8 mouse cellular contexts compared by ENCODE assay signal in the genomic region with DNA sequence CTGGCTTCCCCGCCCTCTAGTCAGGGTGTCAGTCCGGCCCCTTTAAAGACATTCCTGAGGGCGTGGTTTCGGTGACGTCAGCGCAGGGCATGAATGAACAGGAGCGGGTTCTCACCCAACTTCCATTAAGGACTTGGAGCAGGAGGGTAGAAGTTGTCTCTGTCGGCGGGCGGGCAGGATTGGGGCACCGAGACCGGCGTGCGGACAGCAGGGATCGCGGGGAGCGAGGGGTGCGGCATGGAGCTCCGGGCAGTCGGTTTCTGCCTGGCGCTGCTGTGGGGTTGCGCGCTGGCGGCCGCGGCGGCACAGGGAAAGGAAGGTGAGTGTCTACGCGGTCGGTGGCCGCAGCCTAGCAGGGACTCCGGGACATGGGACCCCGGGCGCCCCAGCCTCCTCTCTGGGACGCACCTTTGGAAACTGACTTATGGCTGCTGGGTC. TPM values are rescaled to one million over a fixed set of nuclear protein-coding genes. Genes with fewer than 3 reads are reported as not detected.
DNase-seq lines count a peak whose midpoint lies in the region; ATAC-seq and TF ChIP-seq lines count a peak whose summit lies in the region.

TSS of gene Epha2 (plus strand) at position 125 of the 438 bp plus-strand sequence.

- peak; percentile 84 for TF ChIP-seq POLR2A in kidney, adult 2 months (IDR thresholded peaks at IDR 0.05; ENCODE audit: low read depth, low read length)

- H3K4me1 ChIP-seq in kidney, adult 2 months (ENCODE audit: control insufficient read depth, insufficient read depth, low read length): no peaks in the 10 kb centered on the region
- H3K4me1 ChIP-seq in limb, embryonic 10.5 days: peaks cover 82% of the 10 kb centered on the region
- peaks cover 28% of the 10 kb centered on the region for H3K4me1 ChIP-seq in midbrain, embryonic 12.5 days

- peak; percentile 43 for DNase-seq in cerebellum, adult 11 months
- DNase-seq in embryo, embryonic 9.5 days (ENCODE audit: extremely low spot score): peak; percentile 87
- peak; percentile 94 to 98 for DNase-seq in heart, adult 18-20 months
- peak; percentile 96 for DNase-seq in kidney, adult 2 months
- DNase-seq in limb, embryonic 10.5 days (ENCODE audit: low spot score): peak; percentile 89
- DNase-seq in spleen, postnatal 14 days (ENCODE audit: low spot score in 2 of 2): peak; percentile 31 to 41

- no peaks in the 10 kb centered on the region for H3K9me3 ChIP-seq in limb, embryonic 10.5 days (replicated peaks)
- no peaks in the 10 kb centered on the region for H3K9me3 ChIP-seq in midbrain, embryonic 12.5 days

- peak within 1 kb of the TSS; percentile 73 for H3K9ac ChIP-seq in midbrain, embryonic 12.5 days (replicated peaks)

- peak within 1 kb of the TSS; percentile 95 for H3K4me2 ChIP-seq in midbrain, embryonic 12.5 days (replicated peaks)

- H3K4me3 ChIP-seq in kidney, adult 2 months (ENCODE audit: insufficient read depth, low read depth, low read length): peak within 1 kb of the TSS; percentile 90
- H3K4me3 ChIP-seq in limb, embryonic 10.5 days: peak within 1 kb of the TSS; percentile 75
- peak within 1 kb of the TSS; percentile 67 for H3K4me3 ChIP-seq in midbrain, embryonic 12.5 days

- H3K27me3 ChIP-seq in kidney, adult 2 months (replicated peaks; ENCODE audit: control insufficient read depth, insufficient read depth, low read length): no peaks in the 10 kb centered on the region
- peaks cover 92% of the 10 kb centered on the region for H3K27me3 ChIP-seq in limb, embryonic 10.5 days (ENCODE audit: low read depth, poor library complexity, severe bottlenecking)
- peaks cover 86% of the 10 kb centered on the region for H3K27me3 ChIP-seq in midbrain, embryonic 12.5 days

- WGBS in kidney, adult 2 months: 1% methylated on average over 35 of the region's 35 CpGs
- WGBS in limb, embryonic 10.5 days: under 1% methylated on average over 35 of the region's 35 CpGs
- WGBS in midbrain, embryonic 12.5 days: under 1% methylated on average over 35 of the region's 35 CpGs

- peak within 1 kb of the TSS; percentile 73 for H3K27ac ChIP-seq in kidney, adult 2 months (ENCODE audit: insufficient read depth, low read depth, low read length)
- peak within 1 kb of the TSS; percentile 83 for H3K27ac ChIP-seq in limb, embryonic 10.5 days
- H3K27ac ChIP-seq in midbrain, embryonic 12.5 days (replicated peaks): no peak within 1 kb of the TSS

- no peak for TF ChIP-seq CTCF in kidney, adult 2 months (conservative IDR thresholded peaks at IDR 0.05; ENCODE audit: insufficient read depth, insufficient read length, low read depth, low read length)

- no peaks in the 10 kb centered on the region for H3K36me3 ChIP-seq in kidney, adult 2 months (ENCODE audit: control insufficient read depth, insufficient read depth, low read length)
- no peaks in the 10 kb centered on the region; the same call in 1 of the 2 replicates for H3K36me3 ChIP-seq in limb, embryonic 10.5 days
- H3K36me3 ChIP-seq in midbrain, embryonic 12.5 days: no peaks in the 10 kb centered on the region

- ATAC-seq in cerebellum, adult (ENCODE audit: insufficient number of reproducible peaks, low FRiP score, low TSS enrichment): no peak
- peak; percentile 61; the same call in 1 of the 2 replicates for ATAC-seq in midbrain, embryonic 12.5 days (ENCODE audit: low FRiP score, low read depth)

RNA-seq across cellular contexts. Expression of gene Epha2, which starts in this region (rescaled TPM):
- total RNA-seq in heart, adult 18-20 months (2021): 1 to 10 TPM; 6.2 to 6.6 TPM
- polyA plus RNA-seq in kidney, adult 2 months (2012; rRNA removed): 8.1 and 9.6 TPM in 2 replicates
- polyA plus RNA-seq in limb, embryonic 10.5 days (2016; fragmentation: Nextera tagmentation; extraction: Ambion mirVana): 4.6 and 5.6 TPM in 2 replicates
- polyA plus RNA-seq in midbrain, embryonic 12.5 days (2016; fragmentation: Nextera tagmentation; extraction: Ambion mirVana): 6.5 and 7.8 TPM in 2 replicates

Comparison
In these comparisons a context has a peak if more than half of its experiments do, and no peak if none do; other contexts are left out.
1. DNase-seq: peak in every context shown above with its lines; median percentile 96 in heart, adult 18-20 months; 96 in kidney, adult 2 months; 89 in limb, embryonic 10.5 days; 87 in embryo, embryonic 9.5 days; 43 in cerebellum, adult 11 months; 36 in spleen, postnatal 14 days.